Mouse (Mus musculus) urinary bladder, postnatal 10 days (tissue): Measurements from ENCODE around the gene Slc8a3.

Experiments
- DNase-seq: peaks from one replicate; pipeline ENCODE4 v3.0.0; 2022; ENCODE audit warnings: low spot score

Gene Slc8a3

DNA sequence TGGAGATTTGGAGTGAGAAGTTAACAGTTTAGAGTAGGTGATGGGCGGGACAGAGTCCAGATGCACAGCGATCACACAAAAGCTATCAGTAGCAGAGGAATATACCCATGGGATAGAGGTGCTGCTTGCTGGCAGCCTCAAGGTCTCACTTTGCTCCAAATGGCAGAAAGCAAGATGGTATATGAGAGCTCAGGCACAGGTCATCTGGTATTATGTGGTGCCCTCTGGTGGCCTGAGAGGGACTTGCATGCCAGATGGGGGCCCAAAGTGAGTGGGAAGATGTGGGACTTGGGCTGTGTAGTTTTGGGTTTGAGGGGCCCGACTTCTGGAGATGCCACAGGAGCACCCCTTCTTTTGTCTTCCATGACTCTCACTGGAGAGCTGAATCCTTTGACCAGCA lies 150.9 kb downstream of the Slc8a3 start:
- no peak for DNase-seq

DNA sequence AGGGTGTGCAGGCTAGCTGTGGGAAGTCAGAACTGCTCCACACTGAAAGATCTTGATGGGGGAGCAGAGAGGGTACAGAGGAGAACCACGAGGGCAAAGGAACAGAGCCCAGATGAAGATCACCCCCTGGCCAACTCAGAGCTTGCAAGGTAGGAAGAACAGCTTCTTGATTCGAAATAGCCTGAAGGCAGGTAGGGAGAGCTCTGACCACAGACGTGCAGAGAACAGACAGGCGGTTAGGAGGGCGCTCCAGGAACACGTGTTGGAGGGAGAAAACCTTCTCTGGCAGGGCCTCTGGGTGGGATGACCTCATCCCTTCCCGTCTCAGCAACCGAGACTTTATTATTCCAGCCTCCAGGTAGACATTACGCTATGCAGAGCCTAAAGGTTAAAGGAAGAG lies 157.7 kb downstream of the Slc8a3 start:
- DNase-seq, result no peak

DNA sequence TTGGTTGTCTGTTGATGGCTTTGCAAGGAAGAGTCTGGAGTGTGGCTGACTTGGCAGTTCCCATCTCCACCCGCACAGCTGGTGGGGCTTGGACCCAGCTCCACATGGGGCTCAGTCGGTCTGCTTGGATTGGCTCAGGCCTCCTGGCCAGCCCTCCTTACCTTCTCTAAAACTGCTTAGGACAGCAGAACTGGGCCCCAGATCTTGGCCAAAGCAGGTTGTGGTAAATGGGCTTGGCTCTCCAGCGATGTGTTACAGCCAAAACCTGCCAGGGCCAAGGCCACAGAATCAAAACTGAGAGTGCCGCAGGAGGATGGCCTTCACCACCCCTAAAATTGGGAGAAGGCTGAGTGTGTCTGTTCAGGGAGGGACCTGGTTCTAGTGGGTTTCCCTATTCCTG lies 159.1 kb downstream of the Slc8a3 start:
- DNase-seq, result no peak

DNA sequence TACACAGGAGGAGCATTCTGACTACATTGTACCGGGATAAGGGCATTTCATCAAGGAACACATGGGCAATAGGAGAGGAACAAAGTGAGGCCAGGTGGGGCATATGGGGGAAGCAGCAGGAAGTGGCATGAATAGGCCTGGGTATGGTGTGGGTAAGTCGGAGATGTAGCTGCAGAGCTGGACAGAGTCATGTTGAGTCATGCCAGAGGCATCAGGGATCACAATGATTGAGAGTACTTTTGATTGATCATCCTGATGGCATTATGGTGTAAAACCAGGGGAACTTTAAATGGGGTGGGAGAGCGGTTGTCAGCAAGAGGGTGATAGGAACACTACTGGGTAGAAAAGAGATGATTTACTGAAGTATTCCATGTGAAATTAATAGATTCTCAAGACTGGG lies 160.0 kb downstream of the Slc8a3 start:
- DNase-seq, result no peak

DNA sequence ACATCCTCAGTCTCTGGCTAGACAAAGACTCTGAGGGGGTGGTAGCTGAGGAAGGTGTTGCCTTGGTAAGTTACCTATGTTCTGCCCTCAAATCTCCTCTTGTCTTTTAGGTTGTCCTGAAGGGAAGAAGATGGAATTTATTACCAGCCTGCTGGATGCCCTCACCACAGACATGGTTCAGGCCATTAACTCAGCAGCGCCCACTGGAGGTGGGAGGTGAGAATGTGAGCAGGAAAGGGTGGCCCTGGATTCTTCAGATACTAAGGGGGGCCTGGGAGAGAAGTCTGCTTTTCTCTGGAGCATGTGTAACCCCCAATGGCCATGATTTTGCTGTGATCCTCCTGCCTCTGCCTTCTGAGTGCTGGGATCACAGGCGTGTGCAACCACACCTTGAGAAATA lies 162.9 kb downstream of the Slc8a3 start:
- no peak for DNase-seq

DNA sequence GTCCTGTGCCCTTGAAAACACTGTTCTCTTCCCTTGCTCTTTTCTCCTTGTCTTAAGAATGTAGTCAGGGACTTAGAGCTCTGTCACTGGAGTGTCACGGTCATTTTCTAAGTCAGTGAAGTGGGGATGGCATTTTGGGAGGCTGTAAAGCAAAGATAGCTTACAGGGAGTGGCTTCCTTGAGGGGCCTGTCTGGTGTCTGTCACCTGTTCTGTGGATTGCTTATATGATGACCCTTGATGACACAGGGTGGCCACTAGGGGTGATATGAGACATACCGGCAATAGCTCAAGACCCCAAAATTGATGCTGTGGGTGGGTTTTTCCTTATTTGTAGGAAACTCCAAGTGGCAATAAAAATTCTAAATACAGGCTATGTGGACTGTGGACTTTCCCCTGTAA lies 164.5 kb downstream of the Slc8a3 start:
- DNase-seq, result no peak

DNA sequence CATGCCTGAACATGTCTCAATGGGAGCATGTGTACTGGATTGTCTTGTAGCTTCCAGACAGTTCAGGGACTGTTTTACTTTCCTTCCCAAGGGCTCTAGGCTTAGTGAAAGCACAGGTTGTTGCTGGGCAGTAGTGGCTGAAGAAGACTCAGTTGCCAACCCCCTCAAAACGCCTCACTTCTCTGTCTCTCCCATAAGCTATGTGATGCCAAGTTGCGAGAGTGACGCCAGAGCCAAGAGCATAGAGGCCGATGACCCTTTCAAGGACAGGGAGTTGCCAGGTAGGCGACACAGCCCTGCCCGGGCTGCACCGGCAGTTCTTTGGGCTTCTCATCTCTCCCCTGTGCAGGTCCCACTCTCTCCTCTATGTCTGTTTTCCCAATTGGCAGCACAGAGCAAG lies 164.9 kb downstream of the Slc8a3 start:
- no peak for DNase-seq

DNA sequence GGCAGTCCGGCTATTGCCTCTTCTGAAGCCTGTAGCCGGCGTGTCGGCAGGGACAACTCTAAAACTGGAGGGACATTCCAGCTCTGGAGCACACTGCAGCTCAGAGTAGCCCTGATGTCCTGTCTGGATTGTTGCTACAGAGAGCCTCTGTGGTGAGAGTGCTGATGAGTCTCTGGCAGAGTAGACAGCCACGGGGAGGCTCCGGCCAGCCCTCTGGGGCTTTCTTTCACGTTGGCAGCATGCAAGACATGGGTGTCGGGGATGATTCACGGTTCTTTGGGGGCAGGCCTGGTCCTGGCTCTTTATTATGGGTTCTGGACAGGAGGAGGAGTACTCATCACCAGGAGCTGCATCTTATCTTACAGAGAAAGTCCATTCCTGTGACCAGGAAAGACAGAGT lies 165.8 kb downstream of the Slc8a3 start:
- DNase-seq, result no peak

DNA sequence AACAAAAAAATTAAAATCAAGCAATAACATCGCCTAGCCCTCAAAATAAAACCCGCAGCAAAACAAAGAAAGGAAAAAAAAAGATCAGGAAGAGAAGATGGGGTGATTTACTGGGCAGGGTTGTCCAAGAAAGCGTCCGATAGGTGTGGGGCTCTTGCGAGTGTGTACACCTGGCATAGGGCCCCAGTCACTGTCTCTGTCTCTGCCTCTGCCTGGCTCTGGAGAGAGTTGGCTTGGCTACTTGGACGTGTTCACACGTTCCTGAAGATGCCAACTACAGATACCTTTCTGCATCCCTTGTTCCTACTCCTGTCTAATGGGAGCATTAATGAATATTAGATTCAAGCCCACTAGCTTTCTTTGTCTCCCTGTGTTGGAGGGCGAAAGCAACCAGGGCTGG lies 166.4 kb downstream of the Slc8a3 start:
- DNase-seq, result no peak

DNA sequence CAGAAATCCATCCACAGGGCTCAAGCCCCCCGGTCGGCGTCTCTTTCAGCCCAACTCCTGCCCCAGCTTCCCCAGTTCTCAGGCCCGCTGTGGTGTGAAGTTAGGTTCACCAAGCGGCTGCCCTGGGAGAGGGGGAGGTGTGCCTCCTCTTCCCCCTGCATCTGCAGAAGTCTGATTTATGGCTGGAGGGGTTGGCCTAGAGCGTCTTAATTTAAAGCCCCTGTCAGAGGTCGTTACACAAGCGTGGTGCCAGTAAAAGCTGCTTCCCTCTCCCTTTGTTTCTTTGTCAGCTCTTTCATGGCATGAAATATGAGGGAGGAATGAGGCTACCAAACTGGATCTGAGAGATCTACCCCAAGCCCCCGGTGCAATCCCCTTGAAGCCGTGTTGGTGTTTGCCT lies 166.9 kb downstream of the Slc8a3 start:
- DNase-seq, result no peak

DNA sequence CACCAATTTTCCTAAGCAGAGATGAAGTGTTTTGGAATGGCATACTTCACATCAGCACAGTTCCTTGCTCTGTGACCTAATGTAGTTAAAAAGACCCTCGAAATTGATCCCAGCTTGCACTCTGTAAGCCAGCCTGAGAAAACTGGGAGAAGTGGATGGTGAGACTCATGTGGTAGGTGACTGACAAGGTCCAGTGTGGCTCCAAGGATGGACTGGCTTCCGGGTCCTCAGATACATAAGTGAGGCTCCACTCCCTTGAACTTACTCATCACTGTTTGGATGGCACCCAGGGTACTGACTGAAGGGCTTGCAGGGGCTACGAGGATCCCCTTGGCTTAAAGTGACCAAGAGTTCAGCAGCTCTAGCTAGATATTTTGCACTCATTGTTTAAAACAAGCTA lies 169.4 kb downstream of the Slc8a3 start:
- DNase-seq, result no peak

DNA sequence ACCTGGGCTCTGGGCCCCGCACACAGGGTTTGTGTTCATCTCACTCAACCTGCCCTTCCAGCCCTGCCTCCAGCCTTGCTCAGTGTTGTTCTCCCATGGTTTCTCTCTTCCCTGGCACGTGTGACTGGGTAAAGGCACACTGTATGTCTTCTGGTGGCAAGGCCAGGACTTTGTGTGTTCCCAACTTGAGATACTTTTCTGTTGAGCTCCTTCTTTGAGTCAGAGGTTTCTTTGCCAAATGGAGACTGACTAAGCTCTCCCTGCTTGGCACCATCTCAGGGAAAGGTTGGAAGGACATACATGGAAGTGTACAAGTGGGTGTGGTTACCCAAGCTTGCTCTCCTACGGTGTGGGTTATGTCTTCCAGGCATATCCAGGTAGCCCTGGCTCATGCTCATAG lies 169.8 kb downstream of the Slc8a3 start:
- no peak for DNase-seq

DNA sequence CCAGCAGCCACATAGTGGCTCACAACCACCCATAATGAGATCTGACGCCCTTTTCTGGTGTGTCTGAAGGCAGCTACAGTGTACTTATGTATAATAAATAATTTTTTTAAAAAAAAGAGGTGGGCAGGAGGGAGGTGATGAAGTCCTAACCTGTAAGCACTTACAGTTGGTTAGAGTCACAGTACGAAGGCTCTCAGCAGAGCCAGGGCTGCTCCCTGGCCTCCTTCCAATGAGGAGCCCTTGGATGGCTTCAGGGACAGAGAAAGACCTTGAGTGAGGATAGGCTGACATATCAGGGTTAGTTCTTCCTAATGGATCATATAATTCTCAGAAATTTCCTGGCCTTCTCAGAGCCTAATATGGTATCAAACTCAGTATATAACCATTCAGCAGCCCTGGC lies 171.7 kb downstream of the Slc8a3 start:
- no peak for DNase-seq

DNA sequence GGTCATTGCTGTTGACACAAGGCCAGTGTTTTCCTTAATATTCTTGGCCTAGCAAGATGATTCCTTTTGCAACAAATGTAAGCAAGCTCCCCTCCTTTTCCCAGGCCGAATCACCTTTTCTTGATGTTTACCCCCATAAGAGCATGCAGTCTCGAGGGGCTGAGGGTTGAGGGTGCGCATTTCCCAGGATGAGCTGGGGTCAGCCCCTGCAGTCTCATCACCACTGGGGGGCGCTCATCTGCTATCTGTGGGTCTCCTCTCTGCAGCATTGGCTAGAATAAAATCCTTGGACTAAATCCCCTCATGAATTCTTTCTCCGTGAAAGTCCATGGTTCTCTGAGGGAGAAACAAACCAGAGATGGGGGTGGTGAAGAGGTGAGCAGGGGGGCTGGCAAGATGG lies 172.1 kb downstream of the Slc8a3 start:
- no peak for DNase-seq

DNA sequence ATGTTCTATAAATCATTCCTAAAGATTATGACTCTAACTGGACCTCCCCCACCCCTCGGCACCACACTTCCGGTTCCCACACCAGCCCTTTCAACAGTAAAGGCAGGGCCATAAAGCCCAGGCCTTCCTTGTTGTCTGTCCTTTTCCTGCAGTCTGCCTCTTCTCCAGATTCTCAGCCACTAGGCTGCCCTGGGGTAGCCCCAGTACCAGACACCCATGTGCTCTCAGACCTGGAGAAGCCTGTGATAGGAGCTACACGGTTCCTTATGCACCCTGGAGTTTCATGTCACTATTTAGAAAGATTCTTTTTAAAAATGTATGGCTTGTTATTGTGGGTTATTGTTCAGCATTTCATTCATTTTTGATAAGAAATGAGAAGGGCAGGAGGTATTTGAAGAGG lies 172.6 kb downstream of the Slc8a3 start:
- no peak for DNase-seq

DNA sequence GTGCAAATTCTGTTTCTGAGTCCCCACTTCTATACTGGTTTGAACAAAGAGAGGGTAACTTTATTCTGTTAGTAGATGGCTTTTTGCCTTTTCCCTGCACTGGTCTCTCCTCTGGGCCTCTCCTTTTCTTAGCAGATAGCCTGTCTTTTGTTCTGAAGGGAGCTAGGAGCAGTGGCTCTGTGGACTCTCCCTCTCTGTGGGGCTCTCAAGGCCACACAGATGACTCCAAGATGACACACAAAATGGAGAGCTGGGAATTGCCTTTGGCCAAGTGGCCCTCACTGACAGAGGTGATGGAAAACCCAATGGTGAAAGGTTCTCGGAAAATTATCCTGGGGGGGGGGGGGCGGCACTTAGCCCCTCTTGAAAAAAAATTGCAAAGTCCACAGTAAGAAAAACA lies 173.0 kb downstream of the Slc8a3 start:
- DNase-seq, result no peak

DNA sequence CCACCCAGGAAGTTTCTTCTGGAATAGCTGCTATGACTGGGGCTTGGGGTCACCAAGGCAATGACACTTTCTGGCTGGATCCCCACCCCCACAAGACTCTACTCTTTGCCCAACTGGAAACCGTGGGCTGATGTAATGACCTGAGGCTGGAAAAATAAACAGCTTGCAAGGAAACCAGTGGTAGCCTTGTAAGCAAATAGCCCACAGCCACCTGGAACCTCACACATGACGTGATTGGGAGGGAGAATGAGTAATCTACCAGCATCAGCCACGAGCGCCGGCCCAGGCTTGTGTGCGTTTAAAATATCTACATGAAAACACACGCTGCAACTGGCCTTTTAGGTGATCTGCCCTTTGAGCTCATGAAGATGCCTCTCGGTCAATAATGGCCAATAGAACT lies 176.1 kb downstream of the Slc8a3 start:
- DNase-seq, result no peak

DNA sequence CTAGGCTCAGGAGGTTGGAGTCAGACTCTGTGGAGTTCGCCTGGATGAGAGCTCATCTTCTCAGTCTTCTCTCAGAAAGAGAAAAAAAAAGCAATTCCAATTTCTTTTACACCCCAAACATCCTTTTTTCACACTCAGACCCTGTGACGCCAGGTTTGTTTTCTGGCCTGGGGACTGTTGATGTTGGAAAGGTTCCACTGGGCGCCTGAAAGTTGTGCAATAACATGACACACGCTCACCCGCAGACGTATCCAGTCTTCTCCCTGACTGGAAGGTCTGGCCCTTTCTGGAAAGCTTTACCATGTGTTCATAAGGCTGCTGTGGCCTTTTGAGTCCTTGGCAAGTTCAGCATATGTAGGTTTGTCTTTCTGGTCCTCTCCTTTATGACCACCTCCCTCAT lies 177.3 kb downstream of the Slc8a3 start:
- no peak for DNase-seq

DNA sequence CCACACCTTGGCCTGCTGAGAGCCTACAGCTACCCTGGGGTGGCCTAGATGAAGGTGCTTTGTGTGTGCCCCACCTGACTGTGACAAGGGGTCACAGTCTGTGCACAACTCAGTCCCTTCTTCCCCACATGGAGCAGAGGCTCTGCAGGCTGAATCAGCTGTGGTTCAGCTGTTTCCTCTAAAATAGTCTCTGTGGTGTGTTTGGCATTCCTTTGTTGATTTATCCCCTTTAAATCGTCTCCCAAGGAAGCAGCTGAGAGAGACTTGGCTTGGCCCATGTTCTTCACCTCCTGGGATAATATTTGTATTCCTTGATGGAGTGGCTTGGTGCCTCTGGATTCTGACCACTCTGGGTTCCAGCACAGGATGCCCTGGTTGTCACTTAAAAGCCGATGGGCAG lies 180.9 kb downstream of the Slc8a3 start:
- DNase-seq, result no peak

DNA sequence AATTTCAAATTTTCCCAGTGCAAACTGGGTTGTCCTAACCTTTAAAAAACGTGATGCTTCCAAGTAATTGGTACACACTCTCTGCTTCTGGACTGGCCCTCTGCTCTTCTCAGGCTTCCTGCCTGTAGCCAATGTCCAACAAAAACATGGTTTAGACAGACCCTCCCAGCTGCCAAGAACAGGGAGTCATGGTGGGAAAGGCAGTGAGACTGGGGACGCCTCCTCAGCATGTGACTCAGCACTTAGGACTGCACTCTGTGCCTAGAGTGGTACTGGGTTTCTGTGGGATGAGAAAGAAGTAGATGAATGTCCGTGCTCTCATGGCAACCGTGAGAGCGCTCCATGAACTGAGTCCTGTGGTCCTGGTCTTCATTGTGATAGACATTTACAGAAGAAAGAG lies 182.1 kb downstream of the Slc8a3 start:
- no peak for DNase-seq

DNA sequence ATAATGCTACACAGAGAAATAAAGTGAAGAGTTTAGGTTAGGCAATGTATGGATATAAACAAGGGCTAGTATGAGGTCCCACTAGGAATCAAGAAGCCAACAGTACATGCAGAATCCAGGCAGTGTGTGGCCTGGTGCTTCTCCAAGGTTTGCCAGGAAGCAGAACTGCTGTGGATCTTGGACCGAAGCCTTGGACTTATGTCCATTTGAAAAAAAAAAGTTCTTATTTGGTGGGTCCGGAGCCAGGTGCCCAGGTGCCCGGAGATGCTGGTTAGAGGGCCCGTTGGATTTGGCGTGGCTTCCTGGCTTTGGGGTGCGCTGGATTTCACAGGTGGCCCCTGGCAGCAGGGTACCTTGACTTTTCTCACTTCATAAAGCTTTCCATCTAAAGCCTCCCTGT lies 185.0 kb downstream of the Slc8a3 start:
- DNase-seq, result no peak
